Mouse (Mus musculus) gastrocnemius, postnatal 36 days (tissue): ENCODE data around the gene Tex13b. TPM values are rescaled to one million over a fixed set of nuclear protein-coding genes. Genes with fewer than 3 reads are reported as not detected.
"Not testable (repeated sequence)": the region's sequence is repeated elsewhere in the genome, so short reads cannot be mapped to it uniquely, and the experiment has no call there.

Experiments
- DNase-seq, 2 experiments: peaks; one replicate each; pipeline ENCODE4 v3.0.0; 2022
- intact Hi-C: fragments of 180-260 bp; cut with DNase I; formaldehyde crosslinking; loops from one replicate; pipeline ENCODE4 v1.15.1; 2025
- long read RNA-seq, 2 experiments: library from polyadenylated mRNA; stranded (forward); transcript quantifications; one replicate each; pipeline ENCODE4 v2.0.0; 2021
- total RNA-seq, 2 experiments: library from RNA; stranded (reverse); gene quantifications; 2 replicates each; pipeline ENCODE4 v1.2.3; 2021

Gene Tex13b
- total RNA-seq, result not detected
- long read RNA-seq, experiment 1, result 0 reads
- long read RNA-seq, experiment 2, result 0 reads

- intact Hi-C loops, result no loop called here
- DNase-seq, result no peak
Observed at GRCm38 (mm10) chrX:140813312-140814006, at the start of gene Tex13b. Tex13b (minus strand) TSS chrX:140813433.

DNA sequence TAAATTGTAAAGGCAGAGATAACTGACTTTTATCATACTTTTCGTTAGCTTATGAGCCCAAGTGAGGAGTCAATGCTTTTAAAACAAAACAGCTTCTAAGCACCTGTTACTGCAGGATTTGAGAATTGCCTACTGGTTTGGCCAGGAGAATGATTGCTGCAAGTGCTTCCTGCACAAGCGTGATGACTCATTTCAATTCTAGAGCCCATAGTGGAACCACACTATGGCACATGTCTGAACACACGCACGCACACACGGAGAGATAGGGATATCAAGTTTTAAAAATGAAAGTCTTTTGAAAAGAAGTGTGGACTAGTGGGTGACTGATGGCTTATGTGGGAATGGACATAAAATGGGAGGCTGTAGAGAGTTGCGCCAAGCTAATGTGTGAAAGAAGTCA is 49.5 kb upstream of the Tex13b start:
- no peak for DNase-seq
- intact Hi-C loops, result no loop called here

GRCm38 (mm10) chrX:140857445-140857844 is 44.2 kb upstream of the Tex13b start:
- intact Hi-C loops, result no loop called here
- no peak for DNase-seq

DNA sequence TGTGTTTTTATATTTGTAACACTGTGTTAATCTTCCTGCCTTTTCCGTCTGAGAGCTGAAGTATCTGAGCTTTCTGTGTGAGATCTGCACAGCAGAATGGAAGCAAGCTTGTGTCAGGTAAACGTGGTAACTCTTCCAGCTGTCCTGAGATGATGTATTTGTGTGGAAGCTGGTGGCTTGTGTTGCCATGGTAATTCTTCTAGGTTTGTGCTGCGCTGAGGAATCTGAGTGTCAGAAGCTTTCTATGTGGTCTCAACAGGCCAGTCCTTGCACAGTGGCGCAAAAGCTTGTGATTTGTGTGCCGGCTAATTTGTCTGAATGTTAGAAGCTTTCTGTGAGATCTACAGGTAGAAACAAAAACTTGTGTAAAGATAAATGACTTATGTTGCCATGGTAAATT is 43.8 kb upstream of the Tex13b start:
- intact Hi-C loops, DNase-seq: not testable (repeated sequence)

GRCm38 (mm10) chrX:140854561-140854960 is 41.3 kb upstream of the Tex13b start:
- intact Hi-C loops, result no loop called here
- no peak for DNase-seq

DNA sequence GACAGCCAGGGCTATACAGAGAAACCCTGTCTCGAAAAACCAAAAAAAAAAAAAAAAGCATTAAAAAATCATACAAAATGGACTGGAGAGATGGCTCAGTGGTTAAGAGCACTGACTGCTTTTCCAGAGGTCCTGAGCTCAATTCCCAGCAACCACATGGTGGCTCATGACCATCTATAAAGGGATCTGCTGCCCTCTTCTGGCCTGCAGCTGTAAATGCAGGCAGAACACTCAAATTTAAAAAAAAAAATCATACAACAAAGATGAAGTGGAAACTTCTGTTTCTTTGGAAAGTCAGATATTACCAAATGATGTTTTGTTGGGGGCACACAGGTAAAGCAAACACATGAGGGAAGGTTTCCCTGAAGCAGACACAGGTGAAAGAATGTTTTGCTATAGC is 32.2 kb upstream of the Tex13b start:
- DNase-seq, result not testable (repeated sequence)
- intact Hi-C loops, result loop anchor here (10.0 kb wide), 2 partner anchors 231 to 351 kb away; no protein-coding TSS in a partner anchor

- intact Hi-C loops, result loop anchor here (10.0 kb wide), 2 partner anchors 225 to 345 kb away; no protein-coding TSS in a partner anchor
- no peak for DNase-seq
Observed at GRCm38 (mm10) chrX:140839887-140840286, 26.7 kb upstream of the Tex13b start.

DNA sequence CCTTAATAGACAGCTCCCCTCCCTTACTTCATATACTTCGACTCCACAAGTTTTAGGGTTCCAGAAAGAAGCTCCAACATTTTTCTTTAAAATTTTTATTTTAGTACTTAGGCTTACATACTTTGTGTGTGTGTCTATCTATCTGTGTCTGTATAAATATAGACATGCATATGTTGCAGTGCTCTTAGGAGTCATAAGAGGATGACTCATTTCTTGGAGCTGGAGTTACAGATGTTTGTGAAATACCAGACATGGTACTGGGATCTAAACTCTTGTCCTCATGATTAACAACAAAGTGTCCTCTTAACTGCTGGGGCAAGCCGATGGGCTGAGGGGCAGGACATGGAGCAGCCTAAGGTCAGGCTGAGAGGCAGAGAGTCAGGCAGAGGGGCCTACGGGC is 24.8 kb upstream of the Tex13b start:
- DNase-seq, result no peak
- intact Hi-C loops, result no loop called here

- DNase-seq, result no peak
- intact Hi-C loops, result no loop called here
Observed at GRCm38 (mm10) chrX:140831706-140832105, 18.5 kb upstream of the Tex13b start.

GRCm38 (mm10) chrX:140822295-140822694 is 9.1 kb upstream of the Tex13b start:
- DNase-seq, result no peak
- intact Hi-C loops, result no loop called here

- no peak for DNase-seq
- intact Hi-C loops, result no loop called here
Observed at GRCm38 (mm10) chrX:140805340-140805739, 7.9 kb downstream of the Tex13b start.

GRCm38 (mm10) chrX:140769794-140770193 is 43.4 kb downstream of the Tex13b start:
- intact Hi-C loops, result no loop called here
- DNase-seq, result no peak

Other genes with a start within 250 kb of the Tex13b start
- gene Tsc22d3, start 212.8 kb downstream of the Tex13b start, total RNA-seq, result 100 to 1,000 TPM; 258 to 294 TPM
- gene Mid2, start 148.8 kb downstream of the Tex13b start, total RNA-seq, result 1 to 10 TPM; 5.4 to 5.7 TPM
- not detected for gene Vsig1, start 94.2 kb upstream of the Tex13b start, total RNA-seq
- gene Psmd10, start 143.3 kb upstream of the Tex13b start, total RNA-seq, result 1 to 10 TPM; 9.3 to 9.8 TPM
- gene Atg4a, start 143.5 kb upstream of the Tex13b start, total RNA-seq, result 10 to 100 TPM; 15.4 to 19.4 TPM